Mouse (Mus musculus): ENCODE results near the gene Card10. TPM values are rescaled to one million over a fixed set of nuclear protein-coding genes. Genes with fewer than 3 reads are reported as not detected.

Gene Card10
- polyA plus RNA-seq, 1 experiment: 6.4 TPM

GRCm38 (mm10) chr15:78828315-78828714 is 25.5 kb upstream of the Card10 start:
- peaks cover 6% of the 10 kb centered on the region; the same call in 1 of the 2 replicates for H3K4me1 ChIP-seq (ENCODE audit: control insufficient read depth, insufficient read depth, insufficient read length)
- H3K4me3 ChIP-seq (ENCODE audit: extremely low read depth, insufficient read depth, insufficient read length): no peak overlapping the region
- H3K27ac ChIP-seq (ENCODE audit: insufficient read depth, low read length): no peak overlapping the region
- no peaks in the 10 kb centered on the region for H3K27me3 ChIP-seq (ENCODE audit: control insufficient read depth, insufficient read depth, low read length)
- DNase-seq (ENCODE audit: low read depth in 1 of 2, low spot score in 2 of 2): no peak
- H3K36me3 ChIP-seq (ENCODE audit: control insufficient read depth, insufficient read depth, low read length): no peaks in the 10 kb centered on the region
- WGBS: 17% methylated on average over 5 of the region's 5 CpGs
- no peak for TF ChIP-seq CTCF (IDR thresholded peaks at IDR 0.05; ENCODE audit: extremely low read depth, insufficient read depth, insufficient read length, insufficient replicate concordance)
- TF ChIP-seq POLR2A (IDR thresholded peaks at IDR 0.05; ENCODE audit: low read depth, low read length): no peak

- H3K27me3 ChIP-seq (ENCODE audit: control insufficient read depth, insufficient read depth, low read length): no peaks in the 10 kb centered on the region
- TF ChIP-seq CTCF (IDR thresholded peaks at IDR 0.05; ENCODE audit: extremely low read depth, insufficient read depth, insufficient read length, insufficient replicate concordance): peak; percentile 75
- TF ChIP-seq POLR2A (IDR thresholded peaks at IDR 0.05; ENCODE audit: low read depth, low read length): no peak
- 13% methylated on average over 28 of the region's 28 CpGs for WGBS
- H3K27ac ChIP-seq (ENCODE audit: insufficient read depth, low read length): peak overlapping the region; percentile 27; the same call in 1 of the 2 replicates
- H3K4me3 ChIP-seq (ENCODE audit: extremely low read depth, insufficient read depth, insufficient read length): no peak overlapping the region
- peaks cover 6% of the 10 kb centered on the region; the same call in 1 of the 2 replicates for H3K4me1 ChIP-seq (ENCODE audit: control insufficient read depth, insufficient read depth, insufficient read length)
- no peaks in the 10 kb centered on the region for H3K36me3 ChIP-seq (ENCODE audit: control insufficient read depth, insufficient read depth, low read length)
- DNase-seq (ENCODE audit: low read depth in 1 of 2, low spot score in 2 of 2): peak; percentile 21 to 37
These were observed 23.7 kb upstream of the Card10 start for GRCm38 (mm10) chr15:78826213-78827204.

- 35% methylated on average over 6 of the region's 6 CpGs for WGBS
- TF ChIP-seq POLR2A (IDR thresholded peaks at IDR 0.05; ENCODE audit: low read depth, low read length) (no peak), CTCF (IDR thresholded peaks at IDR 0.05; ENCODE audit: extremely low read depth, insufficient read depth, insufficient read length, insufficient replicate concordance) (no peak)
These were observed 13.2 kb upstream of the Card10 start for GRCm38 (mm10) chr15:78816074-78816391.

GRCm38 (mm10) chr15:78815314-78816073 is 12.7 kb upstream of the Card10 start:
- no peak for DNase-seq (ENCODE audit: low read depth in 1 of 2, low spot score in 2 of 2)
- H3K27me3 ChIP-seq (ENCODE audit: control insufficient read depth, insufficient read depth, low read length): no peaks in the 10 kb centered on the region
- TF ChIP-seq POLR2A (IDR thresholded peaks at IDR 0.05; ENCODE audit: low read depth, low read length) (no peak), CTCF (IDR thresholded peaks at IDR 0.05; ENCODE audit: extremely low read depth, insufficient read depth, insufficient read length, insufficient replicate concordance) (no peak)
- H3K36me3 ChIP-seq (ENCODE audit: control insufficient read depth, insufficient read depth, low read length): no peaks in the 10 kb centered on the region
- no peak overlapping the region for H3K27ac ChIP-seq (ENCODE audit: insufficient read depth, low read length)
- no peak overlapping the region for H3K4me3 ChIP-seq (ENCODE audit: extremely low read depth, insufficient read depth, insufficient read length)
- H3K4me1 ChIP-seq (ENCODE audit: control insufficient read depth, insufficient read depth, insufficient read length): no peaks in the 10 kb centered on the region
- 17% methylated on average over 11 of the region's 11 CpGs for WGBS

More at GRCm38 (mm10) chr15:78816074-78816391, 13.2 kb upstream of the Card10 start:
- Histone ChIP-seq H3K27ac (ENCODE audit: insufficient read depth, low read length) (no peak overlapping the region), H3K4me1 (ENCODE audit: control insufficient read depth, insufficient read depth, insufficient read length) (no peaks in the 10 kb centered on the region), H3K4me3 (ENCODE audit: extremely low read depth, insufficient read depth, insufficient read length) (no peak overlapping the region), H3K36me3 (ENCODE audit: control insufficient read depth, insufficient read depth, low read length) (no peaks in the 10 kb centered on the region), H3K27me3 (ENCODE audit: control insufficient read depth, insufficient read depth, low read length) (no peaks in the 10 kb centered on the region)
- no peak for DNase-seq (ENCODE audit: low read depth in 1 of 2, low spot score in 2 of 2)

GRCm38 (mm10) chr15:78813603-78814002 is 10.8 kb upstream of the Card10 start:
- no peak for DNase-seq (ENCODE audit: low read depth in 1 of 2, low spot score in 2 of 2)
- 87% methylated on average over 4 of the region's 4 CpGs for WGBS

GRCm38 (mm10) chr15:78810146-78810545 is 7.3 kb upstream of the Card10 start:
- Histone ChIP-seq H3K36me3 (ENCODE audit: control insufficient read depth, insufficient read depth, low read length) (no peaks in the 10 kb centered on the region), H3K4me3 (ENCODE audit: extremely low read depth, insufficient read depth, insufficient read length) (no peak overlapping the region), H3K4me1 (ENCODE audit: control insufficient read depth, insufficient read depth, insufficient read length) (no peaks in the 10 kb centered on the region), H3K27ac (ENCODE audit: insufficient read depth, low read length) (no peak overlapping the region), H3K27me3 (ENCODE audit: control insufficient read depth, insufficient read depth, low read length) (no peaks in the 10 kb centered on the region)
- no peak for TF ChIP-seq POLR2A (IDR thresholded peaks at IDR 0.05; ENCODE audit: low read depth, low read length)
- no peak for TF ChIP-seq CTCF (IDR thresholded peaks at IDR 0.05; ENCODE audit: extremely low read depth, insufficient read depth, insufficient read length, insufficient replicate concordance)
- DNase-seq (ENCODE audit: low read depth in 1 of 2, low spot score in 2 of 2): no peak
- WGBS: 22% methylated on average over 9 of the region's 9 CpGs

More at GRCm38 (mm10) chr15:78813603-78814002, 10.8 kb upstream of the Card10 start:
- Histone ChIP-seq H3K27me3 (ENCODE audit: control insufficient read depth, insufficient read depth, low read length) (no peaks in the 10 kb centered on the region), H3K36me3 (ENCODE audit: control insufficient read depth, insufficient read depth, low read length) (no peaks in the 10 kb centered on the region), H3K4me1 (ENCODE audit: control insufficient read depth, insufficient read depth, insufficient read length) (no peaks in the 10 kb centered on the region), H3K27ac (ENCODE audit: insufficient read depth, low read length) (no peak overlapping the region), H3K4me3 (ENCODE audit: extremely low read depth, insufficient read depth, insufficient read length) (no peak overlapping the region)
- no peak for TF ChIP-seq CTCF (IDR thresholded peaks at IDR 0.05; ENCODE audit: extremely low read depth, insufficient read depth, insufficient read length, insufficient replicate concordance)
- TF ChIP-seq POLR2A (IDR thresholded peaks at IDR 0.05; ENCODE audit: low read depth, low read length): no peak

Data from spleen, adult 2 months (tissue).